Mouse (Mus musculus): ENCODE data around the gene Coro1c. TPM values are rescaled to one million over a fixed set of nuclear protein-coding genes. Genes with fewer than 3 reads are reported as not detected.

Coro1c gene
- total RNA-seq, 2 experiments from 2014 or later = 7.8 to 11.8 TPM

DNA sequence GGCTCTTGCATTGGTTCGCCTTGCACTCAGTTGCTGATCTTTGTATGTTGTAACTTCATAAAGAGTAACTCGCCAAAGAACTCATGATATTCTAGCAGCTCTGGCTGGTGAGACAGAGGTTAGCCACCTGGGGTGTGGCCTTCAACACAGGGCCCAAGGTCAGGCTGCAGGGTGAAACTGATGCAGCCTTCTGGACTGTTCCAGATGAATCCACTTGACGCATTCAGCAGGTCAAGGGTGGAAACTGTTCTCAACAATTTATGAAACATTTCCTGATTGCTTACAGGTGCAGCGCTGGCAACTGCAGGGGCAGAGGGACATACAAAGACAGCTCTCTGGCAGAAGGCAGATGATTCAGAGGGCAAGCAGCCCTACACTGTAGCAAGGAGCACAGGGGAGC is 32.9 kb downstream of the Coro1c start:
- intact Hi-C loops (cut with DNase I) = no loop called here
- Histone ChIP-seq H3K4me3 (no peak overlapping the region), H3K27ac (no peak overlapping the region)
- TF ChIP-seq CTCF (IDR thresholded peaks at IDR 0.05) = no peak
- no peak for DNase-seq

GRCm38 (mm10) chr5:113874063-113875024 is 34.2 kb downstream of the Coro1c start:
- no peak for DNase-seq
- TF ChIP-seq CTCF (IDR thresholded peaks at IDR 0.05) = no peak
- H3K4me3 ChIP-seq = peak overlapping the region; percentile 53
- intact Hi-C loops (cut with DNase I) = no loop called here
- H3K27ac ChIP-seq = peak overlapping the region; percentile 81

DNA sequence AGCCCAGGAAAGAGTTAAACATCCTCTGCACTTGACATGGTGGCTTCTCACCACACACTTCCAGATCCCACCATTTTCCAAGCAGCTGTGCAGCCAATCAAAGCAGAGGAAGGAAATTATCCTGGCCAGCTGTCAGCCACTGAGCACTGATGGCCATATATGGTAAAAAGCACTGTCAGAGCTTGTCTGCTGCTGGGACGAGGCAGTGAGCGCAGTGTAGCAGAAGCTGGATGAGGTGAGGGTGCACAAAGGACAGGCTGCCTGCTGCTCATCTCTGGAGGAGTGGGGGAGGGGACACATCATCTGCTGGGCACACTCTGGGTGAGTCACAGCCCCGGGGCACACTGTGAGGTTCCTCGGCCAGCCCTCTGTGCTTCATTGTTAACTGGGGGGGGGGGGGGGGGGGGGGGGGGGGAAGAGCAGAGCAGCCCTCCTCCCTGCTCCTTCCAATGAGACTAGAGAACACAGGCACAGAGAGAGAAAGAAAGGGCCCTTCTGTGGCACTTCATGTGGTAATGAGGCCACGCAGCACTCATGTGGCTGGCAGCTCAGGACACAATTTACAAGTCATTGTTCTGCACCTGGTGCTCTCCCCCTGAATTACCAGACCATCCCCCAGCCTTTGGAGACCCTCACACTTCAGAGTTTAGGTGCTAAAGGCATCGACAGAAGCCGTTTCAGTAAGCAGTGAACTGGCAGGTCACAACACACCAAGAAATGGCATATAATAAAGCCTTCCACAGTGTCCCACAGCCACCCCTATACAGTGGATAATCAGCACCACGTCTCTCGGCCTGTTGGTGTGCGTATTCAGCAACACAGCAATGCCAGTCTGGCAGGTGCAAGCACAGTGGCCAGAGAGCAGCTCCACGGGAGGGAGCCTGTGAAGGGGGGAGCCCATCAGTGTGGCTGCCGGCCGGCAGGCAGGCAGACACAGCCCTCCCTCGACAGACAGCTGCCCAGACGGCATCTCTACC is 35.3 kb downstream of the Coro1c start:
- no peak for TF ChIP-seq CTCF (IDR thresholded peaks at IDR 0.05)
- peak; percentile 61 for DNase-seq
- H3K27ac ChIP-seq = peak overlapping the region; percentile 81
- peak overlapping the region; percentile 53 for H3K4me3 ChIP-seq
- intact Hi-C loops (cut with DNase I) = no loop called here

- no peak overlapping the region for H3K4me3 ChIP-seq
- H3K27ac ChIP-seq = peak overlapping the region; percentile 81
- no peak for DNase-seq
- intact Hi-C loops (cut with DNase I) = loop anchor here (2.0 kb wide), 1 partner anchor 35 kb away; no protein-coding TSS in a partner anchor
- no peak for TF ChIP-seq CTCF (IDR thresholded peaks at IDR 0.05)
These were observed 36.5 kb downstream of the Coro1c start for GRCm38 (mm10) chr5:113871903-113872548.

- peak overlapping the region; percentile 40 for H3K4me3 ChIP-seq
- H3K27ac ChIP-seq = peak overlapping the region; percentile 81
- no peak for TF ChIP-seq CTCF (IDR thresholded peaks at IDR 0.05)
- peak; percentile 90 for DNase-seq
- intact Hi-C loops (cut with DNase I) = loop anchor here (2.0 kb wide), 1 partner anchor 36 kb away; no protein-coding TSS in a partner anchor
These were observed 38.0 kb downstream of the Coro1c start for GRCm38 (mm10) chr5:113870393-113871040.

- Histone ChIP-seq H3K4me3 (no peak overlapping the region), H3K27ac (peak overlapping the region; percentile 81)
- DNase-seq = peak; percentile 88
- intact Hi-C loops (cut with DNase I) = no loop called here
- TF ChIP-seq CTCF (IDR thresholded peaks at IDR 0.05) = no peak
These were observed 39.4 kb downstream of the Coro1c start for GRCm38 (mm10) chr5:113869132-113869531.

GRCm38 (mm10) chr5:113864992-113865391 is 43.6 kb downstream of the Coro1c start:
- intact Hi-C loops (cut with DNase I) = no loop called here
- no peak for TF ChIP-seq CTCF (IDR thresholded peaks at IDR 0.05)
- DNase-seq = no peak
- Histone ChIP-seq H3K27ac (no peak overlapping the region), H3K4me3 (no peak overlapping the region)

DNA sequence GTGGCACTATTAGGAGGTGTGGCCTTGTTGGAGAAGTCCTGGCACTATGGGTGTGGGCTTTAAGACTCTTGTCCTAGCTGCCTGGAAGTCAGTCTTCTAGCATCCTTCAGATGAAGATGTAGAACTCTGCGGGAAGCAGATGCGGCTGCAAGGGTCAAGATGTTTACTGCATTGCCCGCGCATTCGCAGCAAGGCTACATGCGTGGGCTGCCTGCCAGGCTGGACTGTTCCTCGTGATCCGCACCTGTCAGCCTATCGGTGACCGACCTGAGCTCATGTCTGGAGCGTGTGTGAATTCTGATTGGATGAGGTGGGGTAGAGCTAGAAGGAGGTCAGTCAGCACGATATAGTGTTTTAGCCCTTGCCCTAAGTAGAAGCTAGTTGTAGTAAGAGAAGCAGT is 44.6 kb downstream of the Coro1c start:
- no peak overlapping the region for H3K4me3 ChIP-seq
- H3K27ac ChIP-seq = no peak overlapping the region
- intact Hi-C loops (cut with DNase I) = no loop called here
- no peak for TF ChIP-seq CTCF (IDR thresholded peaks at IDR 0.05)
- no peak for DNase-seq

DNA sequence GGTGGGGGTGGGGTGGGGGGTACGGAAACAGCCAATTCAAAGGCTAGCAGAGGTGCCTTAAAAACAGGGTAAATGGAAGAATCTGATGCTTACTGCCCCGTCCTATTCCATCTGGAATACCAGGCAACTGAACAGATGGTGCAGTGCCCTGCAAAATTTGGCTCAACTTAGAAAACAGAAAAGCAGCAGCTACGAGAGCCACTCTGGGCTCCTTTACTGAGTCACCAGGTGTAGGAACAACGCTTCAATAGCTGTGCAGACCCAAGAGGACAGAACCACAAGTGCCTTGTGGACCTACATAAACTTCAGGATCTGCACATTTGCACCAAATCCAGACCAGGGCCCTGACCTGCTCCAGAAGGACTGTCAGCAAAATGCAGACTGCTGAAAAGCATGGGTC is 46.1 kb downstream of the Coro1c start:
- H3K27ac ChIP-seq = no peak overlapping the region
- no peak for TF ChIP-seq CTCF (IDR thresholded peaks at IDR 0.05)
- no peak overlapping the region for H3K4me3 ChIP-seq
- DNase-seq = no peak
- intact Hi-C loops (cut with DNase I) = no loop called here

DNA sequence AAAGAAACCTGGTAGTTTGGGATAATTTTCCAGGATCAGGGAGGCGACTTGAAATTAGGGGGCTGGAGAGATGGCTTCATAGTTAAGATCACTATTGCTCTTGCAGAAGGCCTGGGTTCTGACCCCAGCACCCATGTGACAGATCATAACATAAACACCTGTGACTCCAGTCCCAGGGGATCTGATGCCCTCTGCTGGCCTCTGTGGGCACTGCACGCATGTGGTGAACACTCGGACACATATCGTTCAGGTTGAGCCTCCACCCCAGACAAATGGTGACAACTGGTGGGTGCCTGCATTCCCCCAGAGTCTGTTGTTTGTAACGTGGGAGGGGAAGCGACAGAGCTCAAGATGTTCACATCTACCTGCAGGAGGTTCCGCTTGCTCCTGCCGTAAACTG is 47.3 kb downstream of the Coro1c start:
- no peak for DNase-seq
- no peak overlapping the region for H3K4me3 ChIP-seq
- intact Hi-C loops (cut with DNase I) = no loop called here
- no peak overlapping the region for H3K27ac ChIP-seq
- peak; percentile 45 for TF ChIP-seq CTCF (IDR thresholded peaks at IDR 0.05)

DNA sequence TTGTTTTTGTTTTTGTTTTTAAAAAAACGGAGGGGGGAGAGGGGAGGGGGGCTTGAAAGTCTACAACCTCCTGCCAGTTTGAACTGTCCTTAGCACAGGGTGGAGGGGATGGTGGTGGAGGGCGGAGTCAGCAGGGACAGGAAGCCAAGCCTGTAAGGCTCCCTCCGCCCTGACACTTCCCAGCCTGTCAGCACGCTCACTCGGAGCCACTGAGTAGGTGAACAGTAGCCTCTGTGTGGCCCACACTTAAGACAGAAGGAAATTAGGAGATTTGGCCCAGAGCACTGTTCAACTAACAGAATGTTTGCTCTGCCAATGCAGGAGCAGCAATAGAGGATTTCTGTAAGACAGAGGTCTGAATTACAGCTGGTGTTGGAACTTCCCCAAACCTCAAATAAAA is 49.6 kb downstream of the Coro1c start:
- peak; percentile 65 for DNase-seq
- Histone ChIP-seq H3K27ac (peak overlapping the region; percentile 64), H3K4me3 (no peak overlapping the region)
- intact Hi-C loops (cut with DNase I) = loop anchor here (5.0 kb wide), 1 partner anchor 188 kb away; no protein-coding TSS in a partner anchor
- no peak for TF ChIP-seq CTCF (IDR thresholded peaks at IDR 0.05)

Data from gastrocnemius, adult 2 months (tissue).